Mouse (Mus musculus) right cerebral cortex, postnatal 36 days (tissue): ENCODE results near the gene Cyth1.

ENCODE experiments used
- DNase-seq, 2 experiments: peaks; one replicate each; pipeline ENCODE4 v3.0.0; 2022; ENCODE audit warnings: low spot score in 2 of 2, mixed read lengths in 1 of 2

Cyth1 gene

DNA sequence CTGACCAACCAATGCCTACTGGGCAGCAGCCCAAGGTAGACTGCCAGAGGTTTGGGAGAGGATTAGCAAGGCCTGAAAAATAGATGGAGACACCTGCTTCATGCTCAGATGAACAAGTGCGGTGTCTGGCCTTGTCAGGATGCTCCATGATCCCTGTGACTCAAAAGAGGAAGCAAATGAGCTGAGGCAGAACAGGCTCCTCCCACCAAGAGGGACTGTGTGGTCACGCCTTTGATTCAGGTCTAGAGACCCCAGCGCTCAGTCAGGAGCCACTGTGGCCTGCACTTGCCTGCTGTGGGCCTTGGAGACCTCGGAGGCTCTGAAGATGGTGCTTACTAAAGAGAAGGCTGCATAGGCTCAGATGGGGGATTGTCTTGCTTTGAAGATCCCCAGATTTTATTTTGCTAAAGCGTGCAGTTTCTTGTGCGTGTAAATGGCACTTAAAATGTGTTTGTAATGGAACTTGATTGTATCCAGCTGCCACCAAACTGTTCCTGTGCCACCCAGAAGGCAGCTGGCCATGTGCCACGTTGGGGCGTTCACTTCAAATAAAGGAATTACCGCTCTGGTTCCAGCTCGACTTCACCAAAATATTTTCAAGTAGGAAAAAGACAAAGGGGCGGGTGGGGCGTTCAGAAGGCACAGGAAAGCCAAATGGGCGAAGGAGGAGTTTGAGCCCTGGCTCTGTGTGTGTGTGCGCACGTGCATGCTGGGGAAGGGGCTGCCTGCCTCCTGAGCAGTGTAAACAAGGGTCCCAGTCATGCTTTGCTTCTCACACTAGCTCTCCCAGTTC lies 6.0 kb upstream of the Cyth1 start:
- DNase-seq, result peak in 1 of 2 experiments; percentile 45

- DNase-seq, result no peak
These were observed 5.2 kb upstream of the Cyth1 start for GRCm38 (mm10) chr11:118253447-118254158.

GRCm38 (mm10) chr11:118249012-118249383 lies 606 bp upstream of the Cyth1 start:
- DNase-seq, result no peak

- peak in 1 of 2 experiments; percentile 21 for DNase-seq
These were observed 865 bp downstream of the Cyth1 start for GRCm38 (mm10) chr11:118247359-118248095.

- DNase-seq, result no peak
These were observed 1.7 kb downstream of the Cyth1 start for GRCm38 (mm10) chr11:118246724-118247123.

GRCm38 (mm10) chr11:118245130-118245529 lies 3.3 kb downstream of the Cyth1 start:
- DNase-seq, result no peak

DNA sequence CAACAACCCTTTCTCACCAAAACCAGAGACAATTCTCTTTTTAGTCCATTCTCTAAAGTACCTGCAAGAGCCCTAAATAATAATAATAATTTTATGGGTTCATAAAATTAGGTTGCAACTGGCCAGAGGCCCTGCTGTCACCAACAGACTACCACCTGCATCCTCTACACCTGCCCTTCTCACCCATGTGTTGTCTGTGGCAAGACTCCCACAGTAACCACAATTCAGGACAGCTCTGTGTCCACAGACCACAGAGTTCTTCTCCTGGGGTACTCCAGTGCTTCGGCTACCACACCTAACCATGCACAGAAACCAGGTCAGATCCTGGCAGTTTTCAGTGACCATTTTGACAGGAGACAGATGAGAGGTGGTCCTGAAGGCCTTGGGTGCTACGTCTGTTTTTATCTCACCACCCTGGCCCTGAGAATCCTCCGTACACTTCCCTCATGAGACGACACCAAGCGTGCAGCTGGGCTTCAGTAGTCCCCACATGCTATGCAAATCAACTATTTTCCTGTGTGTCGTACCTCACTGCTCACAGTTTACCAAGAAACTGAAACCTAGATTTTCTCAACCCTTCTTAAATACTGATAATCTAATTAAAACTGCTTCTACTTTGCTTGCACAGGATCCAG lies 4.6 kb downstream of the Cyth1 start:
- DNase-seq, result no peak

GRCm38 (mm10) chr11:118242506-118242905 lies 5.9 kb downstream of the Cyth1 start:
- DNase-seq, result no peak

GRCm38 (mm10) chr11:118240388-118240787 lies 8.0 kb downstream of the Cyth1 start:
- no peak for DNase-seq

DNA sequence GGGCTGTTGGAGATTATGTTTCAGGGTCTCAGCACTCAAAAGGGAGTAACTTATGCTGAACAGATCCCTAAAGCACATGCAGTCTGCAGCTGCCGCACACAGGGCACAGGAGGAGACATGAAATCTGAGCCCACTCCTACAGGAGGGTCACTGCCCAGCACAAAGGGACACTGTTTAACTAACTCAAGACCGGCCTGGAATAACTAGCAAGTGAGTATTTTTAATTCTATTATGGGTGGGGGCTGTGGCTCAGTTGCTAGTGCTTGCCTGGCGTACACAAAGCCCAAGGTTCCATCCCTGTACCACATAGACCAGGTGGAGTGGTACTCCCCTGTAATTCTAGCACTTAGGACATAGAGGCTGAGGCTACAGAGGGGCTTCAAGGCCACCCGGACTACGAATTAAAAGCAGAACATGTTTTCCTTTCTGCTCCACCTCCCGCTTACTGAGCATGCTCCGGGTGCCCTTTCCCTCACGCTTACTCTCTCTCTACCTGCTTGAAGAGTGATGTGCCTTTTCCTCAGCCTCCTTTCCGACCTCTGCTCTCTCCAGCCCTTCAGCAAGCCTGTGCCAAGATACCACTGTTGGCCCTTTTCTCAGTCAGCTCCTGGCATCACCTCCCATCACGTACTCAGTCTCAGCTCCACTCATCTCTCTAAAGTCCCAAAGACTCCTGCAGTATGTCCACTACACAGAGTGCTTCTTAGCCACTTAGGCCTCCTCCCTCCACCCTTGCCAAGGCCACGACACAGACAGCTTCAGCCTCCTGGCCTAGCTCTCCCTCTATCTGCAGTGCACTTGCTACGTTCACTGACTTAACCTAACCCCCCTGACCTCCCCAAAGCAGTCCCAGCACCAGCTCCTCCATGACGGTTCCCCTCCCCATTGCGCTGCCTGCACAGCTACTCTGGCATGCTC lies 8.9 kb downstream of the Cyth1 start:
- no peak for DNase-seq

DNA sequence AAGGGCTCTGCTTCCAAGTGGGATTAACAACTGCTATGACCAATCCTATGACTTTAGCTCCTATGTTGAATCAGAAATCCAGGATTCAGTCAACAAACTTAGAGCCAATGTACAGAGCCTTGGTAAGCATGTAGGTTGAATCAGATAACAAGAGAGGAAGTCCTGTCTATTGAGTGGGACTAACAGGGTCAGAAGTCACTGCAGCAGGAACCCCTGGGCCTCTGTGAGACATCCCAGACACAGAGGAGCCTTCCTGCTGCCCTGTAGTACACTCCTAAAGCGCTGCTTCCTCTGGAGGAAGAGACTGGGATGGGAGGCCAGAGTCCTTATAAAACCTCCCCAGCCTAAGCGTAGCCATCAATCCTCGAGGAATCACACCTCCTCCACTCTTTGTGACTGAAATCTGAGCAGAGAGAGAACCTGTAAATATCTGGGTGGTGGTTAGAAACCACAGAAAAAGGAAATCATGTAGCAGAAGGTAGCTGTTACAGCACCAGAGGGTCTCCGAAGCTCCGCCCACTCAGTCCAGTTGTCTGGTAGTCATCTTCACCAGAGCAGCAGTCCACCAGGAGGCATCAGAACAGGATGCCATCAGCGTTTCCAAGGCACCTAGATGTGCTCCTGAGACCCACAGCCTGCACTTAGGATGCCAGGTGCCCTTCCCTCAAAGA lies 11.7 kb downstream of the Cyth1 start:
- DNase-seq, result no peak

DNA sequence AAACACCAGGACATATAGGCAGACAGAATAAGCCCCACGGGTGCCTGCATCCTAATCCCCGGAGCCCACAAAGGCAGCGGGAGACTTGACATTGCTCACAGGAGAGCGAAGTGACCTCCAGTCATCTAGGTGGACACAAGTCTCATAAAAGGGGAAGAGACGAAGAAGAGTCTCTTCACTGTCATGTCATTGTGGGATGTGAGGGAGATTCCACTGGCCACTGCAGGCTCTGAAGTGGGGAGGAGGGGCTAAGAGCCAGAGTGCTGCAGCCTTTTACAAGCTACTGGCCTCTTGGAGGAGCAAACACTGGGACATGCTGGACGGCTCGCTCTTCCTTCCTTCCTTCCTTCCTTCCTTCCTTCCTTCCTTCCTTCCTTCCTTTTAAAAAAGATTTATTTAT lies 13.5 kb downstream of the Cyth1 start:
- no peak for DNase-seq

DNA sequence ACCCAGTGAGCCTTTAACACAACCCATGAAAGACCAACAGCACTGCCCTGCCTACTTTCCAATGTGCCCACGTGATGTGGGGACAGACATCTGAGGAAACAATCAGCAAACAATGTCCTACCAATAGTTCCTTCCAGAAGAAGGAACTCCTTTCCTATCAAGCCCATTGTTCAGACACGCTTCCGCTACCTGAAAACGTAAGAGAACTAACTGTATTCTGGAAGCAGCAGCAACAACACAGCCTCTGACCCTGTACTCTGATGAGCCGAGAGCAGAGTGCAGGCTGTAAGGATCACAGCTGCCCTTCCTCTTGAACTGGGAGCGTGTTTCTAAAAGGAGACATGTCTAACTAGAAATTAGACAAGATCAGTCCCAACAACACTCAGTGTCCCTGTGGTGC lies 13.9 kb downstream of the Cyth1 start:
- DNase-seq, result no peak

- no peak for DNase-seq
These were observed 14.5 kb downstream of the Cyth1 start for GRCm38 (mm10) chr11:118233924-118234323.

GRCm38 (mm10) chr11:118232314-118232831 lies 16.0 kb downstream of the Cyth1 start:
- DNase-seq, result no peak

DNA sequence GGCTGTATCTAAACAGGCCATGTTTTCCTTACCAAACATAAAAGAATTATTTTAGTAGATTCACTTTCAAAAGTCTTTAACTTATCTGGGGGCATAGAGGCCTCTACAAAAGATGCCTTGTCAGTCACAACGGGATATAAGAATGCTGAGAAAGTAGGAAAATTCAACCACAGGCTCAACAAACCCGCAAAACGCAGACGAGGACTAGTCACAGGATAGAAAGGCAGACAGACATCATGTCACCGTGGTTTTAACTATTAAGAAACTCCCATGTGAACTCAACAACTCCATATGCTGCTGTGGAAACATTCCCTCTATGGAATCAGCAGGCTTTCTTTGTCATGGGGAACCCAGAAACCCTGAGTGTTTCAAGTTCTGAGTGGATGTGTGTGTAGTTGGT lies 18.5 kb downstream of the Cyth1 start:
- no peak for DNase-seq

- no peak for DNase-seq
These were observed 20.7 kb downstream of the Cyth1 start for GRCm38 (mm10) chr11:118227650-118228049.

- no peak for DNase-seq
These were observed 21.5 kb downstream of the Cyth1 start for GRCm38 (mm10) chr11:118226850-118227249.

DNA sequence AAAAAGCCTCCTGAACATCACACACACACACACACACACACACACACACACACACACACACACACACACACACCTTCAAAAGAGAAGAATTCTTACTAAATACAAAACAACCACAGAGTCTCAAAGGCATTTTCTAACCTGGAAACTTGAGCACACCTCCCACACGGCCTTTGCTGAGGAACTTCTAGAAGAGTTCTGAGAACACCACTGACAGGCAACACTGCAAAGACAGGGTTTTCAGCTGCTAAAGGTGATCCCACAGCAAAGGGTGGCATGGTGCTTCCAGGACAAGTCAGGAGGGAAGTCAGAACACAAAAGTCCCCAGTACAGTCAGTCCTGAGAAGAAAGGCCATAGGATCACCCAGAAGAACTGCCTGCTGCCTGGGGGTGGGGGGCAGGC lies 22.5 kb downstream of the Cyth1 start:
- no peak for DNase-seq
